Mouse (Mus musculus): Measurements from ENCODE around the gene Naa35. TPM values are rescaled to one million over a fixed set of nuclear protein-coding genes. Genes with fewer than 3 reads are reported as not detected.

Gene Naa35
- polyA plus RNA-seq, 1 experiment, result 35.1 TPM

DNA sequence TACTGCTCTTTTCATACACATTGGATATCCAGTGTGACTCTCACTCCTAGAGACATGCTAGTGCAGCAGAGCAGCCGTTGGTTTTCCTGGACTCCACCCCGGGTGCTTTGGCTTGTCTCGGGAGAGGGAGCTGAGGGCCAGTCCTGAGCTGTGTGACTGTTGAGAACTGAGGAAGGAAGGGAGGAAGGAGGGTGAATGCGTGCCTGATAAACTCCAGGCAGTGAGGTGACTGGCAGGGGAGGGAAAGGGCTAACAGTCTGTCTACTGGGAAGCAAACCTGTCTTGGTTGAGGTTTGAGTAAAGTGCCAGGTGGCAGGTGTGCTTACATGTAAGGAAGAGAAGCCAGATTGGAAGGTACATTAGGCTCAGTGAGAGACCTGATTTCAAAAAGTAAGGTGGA lies 28.8 kb downstream of the Naa35 start:
- peaks cover 36% of the 10 kb centered on the region for H3K36me3 ChIP-seq (ENCODE audit: control insufficient read depth, insufficient read depth)
- TF ChIP-seq CTCF (IDR thresholded peaks at IDR 0.05; ENCODE audit: control insufficient read depth, insufficient read depth, insufficient read length), result no peak
- no peaks in the 10 kb centered on the region for H3K27me3 ChIP-seq (ENCODE audit: control insufficient read depth, insufficient read depth, insufficient read length)
- no peaks in the 10 kb centered on the region for H3K79me3 ChIP-seq (ENCODE audit: low read depth)
- no peaks in the 10 kb centered on the region for H3K79me2 ChIP-seq (ENCODE audit: control insufficient read depth, insufficient read depth)
- H3ac ChIP-seq (ENCODE audit: control insufficient read depth, insufficient read length, low read depth), result no peak overlapping the region
- no peak overlapping the region for H3K4me3 ChIP-seq (ENCODE audit: insufficient read depth, poor library complexity, severe bottlenecking)

GRCm38 (mm10) chr13:59615152-59615551 lies 30.1 kb downstream of the Naa35 start:
- H3ac ChIP-seq (ENCODE audit: control insufficient read depth, insufficient read length, low read depth), result no peak overlapping the region
- no peak overlapping the region for H3K4me3 ChIP-seq (ENCODE audit: insufficient read depth, poor library complexity, severe bottlenecking)
- H3K36me3 ChIP-seq (ENCODE audit: control insufficient read depth, insufficient read depth), result peaks cover 31% of the 10 kb centered on the region
- H3K27me3 ChIP-seq (ENCODE audit: control insufficient read depth, insufficient read depth, insufficient read length), result no peaks in the 10 kb centered on the region
- H3K79me2 ChIP-seq (ENCODE audit: control insufficient read depth, insufficient read depth), result no peaks in the 10 kb centered on the region
- TF ChIP-seq CEBPB (IDR thresholded peaks at IDR 0.05; ENCODE audit: low read depth), result no peak
- TF ChIP-seq MYOG (IDR thresholded peaks at IDR 0.05; ENCODE audit: control insufficient read depth, extremely low read depth, insufficient read length), result no peak
- H3K79me3 ChIP-seq (ENCODE audit: low read depth), result no peaks in the 10 kb centered on the region

GRCm38 (mm10) chr13:59615554-59615953 lies 30.5 kb downstream of the Naa35 start:
- Histone ChIP-seq H3K27me3 (ENCODE audit: control insufficient read depth, insufficient read depth, insufficient read length) (no peaks in the 10 kb centered on the region), H3ac (ENCODE audit: control insufficient read depth, insufficient read length, low read depth) (no peak overlapping the region), H3K36me3 (ENCODE audit: control insufficient read depth, insufficient read depth) (peaks cover 35% of the 10 kb centered on the region), H3K4me3 (ENCODE audit: insufficient read depth, poor library complexity, severe bottlenecking) (no peak overlapping the region), H3K79me2 (ENCODE audit: control insufficient read depth, insufficient read depth) (no peaks in the 10 kb centered on the region), H3K79me3 (ENCODE audit: low read depth) (no peaks in the 10 kb centered on the region)
- TF ChIP-seq MAX (IDR thresholded peaks at IDR 0.05) (no peak), USF1 (IDR thresholded peaks at IDR 0.05; ENCODE audit: low read depth) (no peak), CTCF (IDR thresholded peaks at IDR 0.05; ENCODE audit: control insufficient read depth, insufficient read depth, insufficient read length) (no peak), CEBPB (IDR thresholded peaks at IDR 0.05; ENCODE audit: low read depth) (no peak), FOSL1 (IDR thresholded peaks at IDR 0.05; ENCODE audit: insufficient read depth, low read length, poor library complexity, severe bottlenecking) (no peak), MYOG (IDR thresholded peaks at IDR 0.05; ENCODE audit: control insufficient read depth, extremely low read depth, insufficient read length) (no peak), MYOD1 (IDR thresholded peaks at IDR 0.05; ENCODE audit: control insufficient read depth, insufficient read length, low read depth) (no peak)

DNA sequence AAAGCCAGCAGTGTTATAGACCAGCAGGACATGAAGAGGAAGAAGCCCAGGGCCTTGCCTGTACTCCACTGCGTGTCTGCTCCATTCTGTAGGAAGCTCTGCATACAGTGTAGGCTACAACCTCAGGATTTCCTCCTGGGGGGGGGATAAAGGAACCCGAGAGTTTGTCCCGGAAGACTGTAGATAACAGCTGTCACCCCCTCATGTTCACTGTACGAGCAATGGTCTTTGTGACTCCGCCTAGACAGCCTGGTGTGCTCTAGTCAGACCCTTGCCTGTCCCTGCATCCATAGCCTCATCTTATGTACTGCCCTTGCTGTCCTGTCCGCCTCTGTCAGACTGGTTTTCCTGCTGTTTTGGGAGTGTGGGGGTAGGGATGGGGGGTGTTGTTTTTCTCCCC lies 33.4 kb downstream of the Naa35 start:
- TF ChIP-seq MYOG (IDR thresholded peaks at IDR 0.05; ENCODE audit: control insufficient read depth, extremely low read depth, insufficient read length) (no peak), MAX (IDR thresholded peaks at IDR 0.05) (no peak), CTCF (IDR thresholded peaks at IDR 0.05; ENCODE audit: control insufficient read depth, insufficient read depth, insufficient read length) (no peak), CEBPB (IDR thresholded peaks at IDR 0.05; ENCODE audit: low read depth) (no peak), FOSL1 (IDR thresholded peaks at IDR 0.05; ENCODE audit: insufficient read depth, low read length, poor library complexity, severe bottlenecking) (no peak), USF1 (IDR thresholded peaks at IDR 0.05; ENCODE audit: low read depth) (no peak), MYOD1 (IDR thresholded peaks at IDR 0.05; ENCODE audit: control insufficient read depth, insufficient read length, low read depth) (no peak)
- Histone ChIP-seq H3K4me3 (ENCODE audit: insufficient read depth, poor library complexity, severe bottlenecking) (no peak overlapping the region), H3K36me3 (ENCODE audit: control insufficient read depth, insufficient read depth) (peaks cover 57% of the 10 kb centered on the region), H3K27me3 (ENCODE audit: control insufficient read depth, insufficient read depth, insufficient read length) (no peaks in the 10 kb centered on the region), H3ac (ENCODE audit: control insufficient read depth, insufficient read length, low read depth) (no peak overlapping the region), H3K79me2 (ENCODE audit: control insufficient read depth, insufficient read depth) (no peaks in the 10 kb centered on the region), H3K79me3 (ENCODE audit: low read depth) (no peaks in the 10 kb centered on the region)

DNA sequence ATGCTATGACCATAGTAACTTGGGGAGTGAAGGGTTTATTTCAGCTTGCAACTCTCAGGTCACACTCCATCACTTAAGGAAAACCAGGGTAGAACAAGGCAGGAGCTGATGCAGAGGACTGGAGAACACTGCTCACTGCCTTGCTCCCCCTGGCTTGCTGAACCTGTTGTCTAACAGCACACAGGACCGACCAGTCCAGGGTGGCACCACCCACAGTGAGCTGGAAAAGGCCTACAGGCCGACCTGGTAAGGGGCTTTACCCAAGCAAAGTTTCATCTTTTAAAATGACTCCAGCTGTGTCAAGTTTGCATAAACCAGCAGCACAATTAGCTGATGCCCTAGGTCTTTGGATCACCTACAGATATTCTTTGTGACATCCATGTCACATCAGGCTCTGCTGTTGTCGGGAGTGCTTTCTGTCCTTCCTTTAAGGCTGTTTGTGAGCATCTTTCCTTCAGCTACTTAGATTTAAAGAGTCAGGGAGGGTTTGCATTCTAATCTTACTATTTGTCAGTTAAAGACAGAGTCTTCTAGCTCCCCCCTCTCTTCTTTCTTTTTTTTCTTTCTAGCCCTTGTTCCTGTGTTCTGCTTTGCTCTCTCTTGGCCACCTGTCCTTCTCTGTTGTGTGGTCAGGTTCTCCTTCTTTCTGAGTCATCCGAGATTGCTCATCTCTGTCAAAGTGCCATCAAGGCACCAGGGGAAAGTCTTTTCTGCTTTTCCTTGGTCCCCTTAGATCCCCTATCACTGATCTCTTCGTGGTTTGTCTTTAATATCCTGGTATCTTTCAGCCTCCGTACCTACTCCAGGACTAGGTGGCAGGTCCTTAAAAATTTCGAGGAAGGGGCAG lies 36.8 kb downstream of the Naa35 start:
- no peak overlapping the region for H3K4me3 ChIP-seq (ENCODE audit: insufficient read depth, poor library complexity, severe bottlenecking)
- peaks cover 67% of the 10 kb centered on the region for H3K36me3 ChIP-seq (ENCODE audit: control insufficient read depth, insufficient read depth)
- H3K79me3 ChIP-seq (ENCODE audit: low read depth), result no peaks in the 10 kb centered on the region
- no peaks in the 10 kb centered on the region for H3K79me2 ChIP-seq (ENCODE audit: control insufficient read depth, insufficient read depth)
- TF ChIP-seq CEBPB (IDR thresholded peaks at IDR 0.05; ENCODE audit: low read depth) (no peak), FOSL1 (IDR thresholded peaks at IDR 0.05; ENCODE audit: insufficient read depth, low read length, poor library complexity, severe bottlenecking) (no peak), MAX (IDR thresholded peaks at IDR 0.05) (no peak), MYOG (IDR thresholded peaks at IDR 0.05; ENCODE audit: control insufficient read depth, extremely low read depth, insufficient read length) (no peak), CTCF (IDR thresholded peaks at IDR 0.05; ENCODE audit: control insufficient read depth, insufficient read depth, insufficient read length) (no peak), USF1 (IDR thresholded peaks at IDR 0.05; ENCODE audit: low read depth) (no peak), MYOD1 (IDR thresholded peaks at IDR 0.05; ENCODE audit: control insufficient read depth, insufficient read length, low read depth) (no peak)
- H3K27me3 ChIP-seq (ENCODE audit: control insufficient read depth, insufficient read depth, insufficient read length), result no peaks in the 10 kb centered on the region
- no peak overlapping the region for H3ac ChIP-seq (ENCODE audit: control insufficient read depth, insufficient read length, low read depth)

- Histone ChIP-seq H3K36me3 (ENCODE audit: control insufficient read depth, insufficient read depth) (peaks cover 71% of the 10 kb centered on the region), H3K79me2 (ENCODE audit: control insufficient read depth, insufficient read depth) (no peaks in the 10 kb centered on the region), H3K4me3 (ENCODE audit: insufficient read depth, poor library complexity, severe bottlenecking) (no peak overlapping the region), H3K79me3 (ENCODE audit: low read depth) (no peaks in the 10 kb centered on the region), H3ac (ENCODE audit: control insufficient read depth, insufficient read length, low read depth) (no peak overlapping the region), H3K27me3 (ENCODE audit: control insufficient read depth, insufficient read depth, insufficient read length) (no peaks in the 10 kb centered on the region)
- TF ChIP-seq USF1 (IDR thresholded peaks at IDR 0.05; ENCODE audit: low read depth) (no peak), MYOG (IDR thresholded peaks at IDR 0.05; ENCODE audit: control insufficient read depth, extremely low read depth, insufficient read length) (no peak)
Measured at GRCm38 (mm10) chr13:59624389-59624788, 39.3 kb downstream of the Naa35 start.
